Mouse (Mus musculus) spleen, adult 12 weeks (tissue): Measurements from ENCODE around the gene Grid2.

ENCODE experiments used
- DNase-seq: peaks from one replicate; pipeline ENCODE4 v3.0.0; 2022; ENCODE audit warnings: low spot score

Gene Grid2

GRCm38 (mm10) chr6:64731126-64731525 is 1475.5 kb downstream of the Grid2 start:
- DNase-seq: no peak

- no peak for DNase-seq
Observed at GRCm38 (mm10) chr6:64731621-64732320, 1476.1 kb downstream of the Grid2 start.

GRCm38 (mm10) chr6:64733311-64733710 is 1477.6 kb downstream of the Grid2 start:
- DNase-seq: no peak

GRCm38 (mm10) chr6:64734441-64735320 is 1479.0 kb downstream of the Grid2 start:
- DNase-seq: no peak

GRCm38 (mm10) chr6:64736317-64736716 is 1480.6 kb downstream of the Grid2 start:
- no peak for DNase-seq

GRCm38 (mm10) chr6:64742915-64743489 is 1487.3 kb downstream of the Grid2 start:
- DNase-seq: no peak
